Mouse (Mus musculus) forebrain, embryonic 14.5 days (tissue): ENCODE data around the gene Sirt4. TPM values are rescaled to one million over a fixed set of nuclear protein-coding genes. Genes with fewer than 3 reads are reported as not detected.

Source experiments
- ATAC-seq: fragments of 200-750 bp; cut with Nextera tagmentation; 2 replicates; pipeline ENCODE4 v1.8.0; 2017; ENCODE audit warnings: mild to moderate bottlenecking, moderate library complexity
- DNase-seq: peaks from one replicate; pipeline ENCODE4 v3.0.0-alpha.2; 2015; ENCODE audit warnings: low spot score
- H3K27ac ChIP-seq: fragments of 300-500 bp; sonication (generic); 2 replicates; pipeline ENCODE4 v1.5.1; 2014; ENCODE audit warnings: low read depth, mild to moderate bottlenecking, control low read depth, low read length, moderate library complexity
- H3K27me3 ChIP-seq: fragments of 300-500 bp; sonication (generic); replicated peaks from 2 replicates; pipeline ENCODE4 v1.6.1; 2014; ENCODE audit warnings: low read length, control low read depth, mixed read lengths; ENCODE audit not compliant: control insufficient read depth, insufficient read depth
- H3K36me3 ChIP-seq: fragments of 300-500 bp; sonication (generic); 2 replicates; pipeline ENCODE4 v1.6.1; 2014; ENCODE audit warnings: low read length, control low read depth; ENCODE audit not compliant: control insufficient read depth, insufficient read depth
- H3K4me1 ChIP-seq: fragments of 300-500 bp; sonication (generic); 2 replicates; pipeline ENCODE4 v1.6.1; 2014; ENCODE audit warnings: antibody characterized with exemption, low read length, control low read depth; ENCODE audit not compliant: control insufficient read depth, insufficient read depth
- H3K4me2 ChIP-seq: fragments of 300-500 bp; sonication (generic); 2 replicates; pipeline ENCODE4 v1.6.1; 2014; ENCODE audit warnings: mild to moderate bottlenecking, control low read depth, low read length
- H3K4me3 ChIP-seq: fragments of 300-500 bp; sonication (generic); 2 replicates; pipeline ENCODE4 v1.5.1; 2014; ENCODE audit warnings: low read depth, low read length, control low read depth
- H3K9ac ChIP-seq: fragments of 300-500 bp; sonication (generic); 2 replicates; pipeline ENCODE4 v1.6.1; 2014; ENCODE audit warnings: mild to moderate bottlenecking, low read length, control low read depth, moderate library complexity
- H3K9me3 ChIP-seq: fragments of 300-500 bp; sonication (generic); replicated peaks from 2 replicates; pipeline ENCODE4 v1.6.1; 2016; ENCODE audit warnings: low read length, control low read depth, mixed read lengths; ENCODE audit not compliant: control insufficient read depth
- WGBS: fragments of 180-500 bp; shearing (Covaris S2); extraction: QIAGEN DNeasy Blood & Tissue Kit; methylation state at CpG from one replicate; pipeline ENCODE4 v1.1.7; 2014; 5-methylcytosine and 5-hydroxymethylcytosine counted together
- polyA plus RNA-seq: library from polyadenylated mRNA; unstranded; fragments of >200 nt; fragmentation: Nextera tagmentation; extraction: Ambion mirVana; gene quantifications from 2 replicates; pipeline ENCODE4 v1.2.1, GENCODE M21; 2014

Sirt4 gene
- polyA plus RNA-seq, 1 experiment from 2014 or later = 19.5 TPM

GRCm38 (mm10) chr5:115489699-115490637, 5.4 kb upstream of the Sirt4 start:
- WGBS = under 1% methylated on average over 50 of the region's 50 CpGs
- peak overlapping the region; percentile 75 for H3K9ac ChIP-seq
- peak; percentile 82 for ATAC-seq

GRCm38 (mm10) chr5:115488841-115489698, 4.5 kb upstream of the Sirt4 start:
- DNase-seq (peak; percentile 96), ATAC-seq (peak; percentile 84)
- Histone ChIP-seq H3K9ac (peak overlapping the region; percentile 82), H3K27ac (peak overlapping the region; percentile 100), H3K4me3 (peak overlapping the region; percentile 35), H3K36me3 (no peaks in the 10 kb centered on the region), H3K27me3 (no peaks in the 10 kb centered on the region), H3K4me2 (peak overlapping the region; percentile 75), H3K4me1 (peaks cover 12% of the 10 kb centered on the region), H3K9me3 (no peaks in the 10 kb centered on the region)
- WGBS = under 1% methylated on average over 38 of the region's 39 CpGs

More at GRCm38 (mm10) chr5:115489699-115490637, 5.4 kb upstream of the Sirt4 start:
- H3K4me3 ChIP-seq = peak overlapping the region; percentile 35
- H3K36me3 ChIP-seq = no peaks in the 10 kb centered on the region
- peak; percentile 93 for DNase-seq
- peak overlapping the region; percentile 100 for H3K27ac ChIP-seq
- peaks cover 9% of the 10 kb centered on the region for H3K4me1 ChIP-seq
- no peaks in the 10 kb centered on the region for H3K27me3 ChIP-seq
- H3K9me3 ChIP-seq = no peaks in the 10 kb centered on the region
- H3K4me2 ChIP-seq = peak overlapping the region; percentile 75

- 75% methylated on average over 9 of the region's 9 CpGs for WGBS
- no peaks in the 10 kb centered on the region for H3K9me3 ChIP-seq
- H3K4me2 ChIP-seq = no peak overlapping the region
- H3K4me1 ChIP-seq = peaks cover 12% of the 10 kb centered on the region
- H3K4me3 ChIP-seq = no peak overlapping the region
- H3K9ac ChIP-seq = no peak overlapping the region; the same call in 1 of the 2 replicates
- H3K27me3 ChIP-seq = no peaks in the 10 kb centered on the region
- H3K27ac ChIP-seq = no peak overlapping the region
- no peak for DNase-seq
- no peaks in the 10 kb centered on the region for H3K36me3 ChIP-seq
- ATAC-seq = no peak
Measured at GRCm38 (mm10) chr5:115487942-115488580, 3.5 kb upstream of the Sirt4 start.

- 81% methylated on average over 8 of the region's 8 CpGs for WGBS
- DNase-seq (no peak), ATAC-seq (no peak)
- no peaks in the 10 kb centered on the region for H3K36me3 ChIP-seq
- H3K9ac ChIP-seq = no peak overlapping the region
- H3K4me2 ChIP-seq = no peak overlapping the region
- H3K4me3 ChIP-seq = no peak overlapping the region
- peaks cover 18% of the 10 kb centered on the region for H3K4me1 ChIP-seq
- 0 out of 2 replicates have a peak, but pooled peaks cover 5% of the 10 kb centered on the region for H3K27me3 ChIP-seq
- no peaks in the 10 kb centered on the region for H3K9me3 ChIP-seq
- no peak overlapping the region for H3K27ac ChIP-seq
Measured at GRCm38 (mm10) chr5:115487353-115487752, 2.8 kb upstream of the Sirt4 start.

GRCm38 (mm10) chr5:115486726-115487125, 2.2 kb upstream of the Sirt4 start:
- no peak for ATAC-seq
- 51% methylated on average over 4 of the region's 4 CpGs for WGBS
- H3K36me3 ChIP-seq = no peaks in the 10 kb centered on the region
- H3K4me2 ChIP-seq = no peak overlapping the region
- H3K4me3 ChIP-seq = no peak overlapping the region
- H3K9me3 ChIP-seq = no peaks in the 10 kb centered on the region
- no peak overlapping the region for H3K9ac ChIP-seq
- peaks cover 13% of the 10 kb centered on the region for H3K4me1 ChIP-seq
- no peak for DNase-seq
- H3K27me3 ChIP-seq = 0 out of 2 replicates have a peak, but pooled peaks cover 6% of the 10 kb centered on the region
- no peak overlapping the region for H3K27ac ChIP-seq

- Histone ChIP-seq H3K36me3 (no peaks in the 10 kb centered on the region), H3K27me3 (0 out of 2 replicates have a peak, but pooled peaks cover 6% of the 10 kb centered on the region), H3K9ac (no peak overlapping the region), H3K4me1 (peaks cover 12% of the 10 kb centered on the region), H3K4me3 (no peak overlapping the region), H3K4me2 (no peak overlapping the region), H3K27ac (no peak overlapping the region), H3K9me3 (no peaks in the 10 kb centered on the region)
- 87% methylated on average over 18 of the region's 18 CpGs for WGBS
- DNase-seq (no peak), ATAC-seq (no peak)
Measured at GRCm38 (mm10) chr5:115485489-115486205, 1.1 kb upstream of the Sirt4 start.

- Histone ChIP-seq H3K4me3 (no peak overlapping the region), H3K36me3 (no peaks in the 10 kb centered on the region), H3K9ac (peak overlapping the region; percentile 67; the same call in 1 of the 2 replicates), H3K4me1 (peaks cover 15% of the 10 kb centered on the region), H3K9me3 (no peaks in the 10 kb centered on the region), H3K27ac (no peak overlapping the region), H3K4me2 (peak overlapping the region; percentile 72), H3K27me3 (0 out of 2 replicates have a peak, but pooled peaks cover 6% of the 10 kb centered on the region)
- ATAC-seq (no peak), DNase-seq (no peak)
- WGBS = 74% methylated on average over 5 of the region's 5 CpGs
Measured at GRCm38 (mm10) chr5:115484996-115485395, 471 bp upstream of the Sirt4 start.

- WGBS = 26% methylated on average over 6 of the region's 6 CpGs
- H3K4me1 ChIP-seq = peaks cover 13% of the 10 kb centered on the region
- H3K27ac ChIP-seq = no peak overlapping the region
- peaks cover 3% of the 10 kb centered on the region; the same call in 1 of the 2 replicates for H3K36me3 ChIP-seq
- no peaks in the 10 kb centered on the region for H3K9me3 ChIP-seq
- H3K4me3 ChIP-seq = no peak overlapping the region
- no peak overlapping the region for H3K9ac ChIP-seq
- DNase-seq (no peak), ATAC-seq (no peak)
- H3K4me2 ChIP-seq = no peak overlapping the region
- 0 out of 2 replicates have a peak, but pooled peaks cover 6% of the 10 kb centered on the region for H3K27me3 ChIP-seq
Measured at GRCm38 (mm10) chr5:115483385-115483784, 1.1 kb downstream of the Sirt4 start.
